Mouse (Mus musculus) thymus, adult 2 months (tissue): ENCODE results near the gene Cacng2. TPM values are rescaled to one million over a fixed set of nuclear protein-coding genes. Genes with fewer than 3 reads are reported as not detected.

Source experiments
- DNase-seq: peaks from one replicate; pipeline ENCODE4 v3.0.0; 2021
- H3K27ac ChIP-seq: fragments of 200-500 bp; 2 replicates; pipeline ENCODE4 v1.5.1; 2012; ENCODE audit warnings: low read length, control low read depth; ENCODE audit not compliant: control insufficient read depth, insufficient read depth
- H3K27me3 ChIP-seq: fragments of 200-500 bp; 2 replicates; pipeline ENCODE4 v1.6.1; 2012; ENCODE audit warnings: mild to moderate bottlenecking, low read length, moderate library complexity, mixed read lengths; ENCODE audit not compliant: control insufficient read depth, insufficient read depth
- H3K36me3 ChIP-seq: fragments of 200-500 bp; 2 replicates; pipeline ENCODE4 v1.6.1; 2012; ENCODE audit warnings: mild to moderate bottlenecking, low read length, moderate library complexity; ENCODE audit not compliant: control insufficient read depth, insufficient read depth
- H3K4me1 ChIP-seq: fragments of 200-500 bp; replicated peaks from 2 replicates; pipeline ENCODE4 v1.6.1; 2012; ENCODE audit warnings: low read length; ENCODE audit not compliant: control insufficient read depth, insufficient read depth
- H3K4me3 ChIP-seq: fragments of 200-500 bp; 2 replicates; pipeline ENCODE4 v1.5.1; 2012; ENCODE audit warnings: mild to moderate bottlenecking, low read length, control low read depth, moderate library complexity; ENCODE audit not compliant: control insufficient read depth, insufficient read depth
- CTCF ChIP-seq: fragments of 200-500 bp; IDR thresholded peaks from 2 replicates; pipeline ENCODE4 v1.5.1; 2012; ENCODE audit warnings: mild to moderate bottlenecking, control low read depth, low read length, moderate library complexity, borderline replicate concordance; ENCODE audit not compliant: control insufficient read depth, poor library complexity, insufficient read depth; ENCODE audit errors: extremely low read depth
- POLR2A ChIP-seq: fragments of 200-500 bp; IDR thresholded peaks from 2 replicates; pipeline ENCODE4 v1.6.1; 2012; ENCODE audit warnings: mild to moderate bottlenecking, low read length, control low read depth, moderate library complexity; ENCODE audit not compliant: control insufficient read depth, poor library complexity, insufficient read depth; ENCODE audit errors: extremely low read depth
- WGBS: fragments of 180-500 bp; shearing (Covaris S2); methylation state at CpG from one replicate; pipeline ENCODE4 v1.1.7; 2018; 5-methylcytosine and 5-hydroxymethylcytosine counted together
- polyA plus RNA-seq: library from polyadenylated mRNA; depleted of rRNA; stranded (reverse); fragments of >200 nt; gene quantifications from 2 replicates; pipeline ENCODE4 v1.2.3, GENCODE M21; 2012

Gene Cacng2
- polyA plus RNA-seq, 1 experiment: not detected

GRCm38 (mm10) chr15:78093597-78093996 is 26.2 kb downstream of the Cacng2 start:
- TF ChIP-seq POLR2A: no peak
- TF ChIP-seq CTCF: no peak
- 93% methylated on average over 5 of the region's 5 CpGs for WGBS
- Histone ChIP-seq H3K36me3 (no peaks in the 10 kb centered on the region), H3K27me3 (no peaks in the 10 kb centered on the region), H3K4me3 (no peak overlapping the region), H3K27ac (no peak overlapping the region), H3K4me1 (no peaks in the 10 kb centered on the region)
- no peak for DNase-seq

DNA sequence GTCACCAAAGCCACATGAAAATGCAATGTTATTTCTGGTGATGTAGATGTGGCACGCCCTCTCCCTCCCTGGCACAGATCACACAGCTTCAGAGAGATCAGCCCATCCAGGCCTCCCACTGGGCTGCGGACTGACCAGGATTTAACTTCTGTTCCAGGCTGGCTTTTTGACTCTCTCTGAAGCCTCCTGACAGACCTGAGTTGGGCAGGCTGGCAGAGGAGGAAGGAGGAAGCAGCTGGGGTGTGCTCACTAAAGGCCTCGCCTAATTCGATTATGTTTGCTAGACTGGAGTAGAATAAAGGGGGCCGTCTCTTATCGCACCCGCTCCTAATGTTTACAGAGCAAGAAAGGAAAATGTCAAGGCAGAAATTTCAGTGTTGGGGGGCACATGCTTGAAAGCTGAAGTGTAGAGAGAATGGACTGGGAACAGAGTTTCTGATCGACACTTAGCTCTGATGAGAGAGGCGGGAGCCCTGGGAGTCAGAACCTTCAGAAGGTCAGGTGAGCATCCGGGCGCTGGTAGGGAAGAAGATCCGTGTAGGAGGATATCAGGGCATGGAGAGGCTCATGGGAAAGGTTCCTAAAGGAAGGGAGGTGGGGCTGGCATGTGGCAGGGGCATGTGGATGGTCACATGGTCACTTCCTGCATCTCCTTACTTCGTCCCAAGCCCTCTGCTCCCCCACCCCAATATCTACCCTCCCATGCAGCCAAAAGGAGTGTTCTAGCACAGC is 36.8 kb downstream of the Cacng2 start:
- H3K27ac ChIP-seq: no peak overlapping the region
- H3K27me3 ChIP-seq: no peaks in the 10 kb centered on the region
- no peak for DNase-seq
- H3K36me3 ChIP-seq: no peaks in the 10 kb centered on the region
- no peak for TF ChIP-seq CTCF
- no peak for TF ChIP-seq POLR2A
- 71% methylated on average over 13 of the region's 13 CpGs for WGBS
- no peak overlapping the region for H3K4me3 ChIP-seq
- H3K4me1 ChIP-seq: no peaks in the 10 kb centered on the region

DNA sequence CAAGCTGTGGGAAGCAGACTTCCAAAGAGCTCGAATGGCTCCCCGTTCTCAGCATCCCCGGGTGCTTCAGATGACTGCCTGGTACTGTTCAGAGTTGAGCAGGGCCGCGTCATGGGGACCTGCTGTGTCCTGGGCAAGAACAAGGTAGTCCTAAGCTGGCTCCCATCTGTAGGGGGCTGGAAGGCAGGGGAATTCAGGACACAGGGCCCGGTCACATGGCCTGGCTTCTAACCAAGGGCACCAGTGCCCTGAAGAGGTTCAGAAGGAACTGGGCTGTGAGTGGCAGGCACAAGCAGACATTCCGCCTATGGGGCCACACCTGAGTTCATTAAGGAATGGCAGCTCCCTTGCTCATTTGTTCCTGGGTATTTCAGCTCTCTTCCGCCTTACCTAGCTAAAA is 37.7 kb downstream of the Cacng2 start:
- Histone ChIP-seq H3K27me3 (no peaks in the 10 kb centered on the region), H3K36me3 (no peaks in the 10 kb centered on the region), H3K27ac (no peak overlapping the region), H3K4me1 (no peaks in the 10 kb centered on the region), H3K4me3 (no peak overlapping the region)
- 72% methylated on average over 8 of the region's 8 CpGs for WGBS
- TF ChIP-seq CTCF: no peak
- TF ChIP-seq POLR2A: no peak
- DNase-seq: no peak

DNA sequence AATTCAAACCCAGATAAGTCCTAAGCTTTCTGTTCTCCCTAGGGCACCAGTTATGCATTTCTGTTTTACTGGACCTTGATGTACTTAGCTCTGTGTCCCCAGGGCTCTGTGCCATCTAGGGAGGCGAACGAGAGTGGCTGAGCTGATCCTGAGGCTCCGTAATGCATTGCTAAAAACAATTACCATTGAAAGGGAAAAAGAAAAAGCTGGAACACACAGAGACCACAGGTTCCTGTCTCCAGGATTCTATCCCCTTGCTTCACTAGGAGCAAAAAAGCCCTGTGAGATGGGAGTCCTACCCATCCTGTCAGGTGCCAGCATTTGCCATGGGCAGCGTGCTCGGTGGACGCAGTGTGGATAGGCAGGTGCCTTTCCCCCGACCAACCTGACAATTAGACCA is 38.4 kb downstream of the Cacng2 start:
- Histone ChIP-seq H3K4me1 (no peaks in the 10 kb centered on the region), H3K27me3 (no peaks in the 10 kb centered on the region), H3K4me3 (no peak overlapping the region), H3K27ac (no peak overlapping the region), H3K36me3 (no peaks in the 10 kb centered on the region)
- TF ChIP-seq POLR2A (no peak), CTCF (no peak)
- no peak for DNase-seq
- 93% methylated on average over 7 of the region's 7 CpGs for WGBS

- DNase-seq: no peak
- H3K4me1 ChIP-seq: no peaks in the 10 kb centered on the region
- H3K27me3 ChIP-seq: no peaks in the 10 kb centered on the region
- TF ChIP-seq CTCF (no peak), POLR2A (no peak)
- no peak overlapping the region for H3K27ac ChIP-seq
- H3K36me3 ChIP-seq: no peaks in the 10 kb centered on the region
- H3K4me3 ChIP-seq: no peak overlapping the region
- WGBS: 83% methylated on average over 4 of the region's 4 CpGs
Observed at GRCm38 (mm10) chr15:78080326-78080725, 39.5 kb downstream of the Cacng2 start.

GRCm38 (mm10) chr15:78078776-78079628 is 40.8 kb downstream of the Cacng2 start:
- Histone ChIP-seq H3K4me3 (no peak overlapping the region), H3K36me3 (no peaks in the 10 kb centered on the region), H3K4me1 (no peaks in the 10 kb centered on the region), H3K27me3 (no peaks in the 10 kb centered on the region), H3K27ac (no peak overlapping the region)
- TF ChIP-seq POLR2A: no peak
- no peak for TF ChIP-seq CTCF
- 72% methylated on average over 15 of the region's 15 CpGs for WGBS
- DNase-seq: no peak
